Mouse (Mus musculus): Measurements from ENCODE around the gene Tert. TPM values are rescaled to one million over a fixed set of nuclear protein-coding genes. Genes with fewer than 3 reads are reported as not detected.

Gene Tert
- total RNA-seq (2017), result 0.86 and 2.3 TPM in 2 replicates

DNA sequence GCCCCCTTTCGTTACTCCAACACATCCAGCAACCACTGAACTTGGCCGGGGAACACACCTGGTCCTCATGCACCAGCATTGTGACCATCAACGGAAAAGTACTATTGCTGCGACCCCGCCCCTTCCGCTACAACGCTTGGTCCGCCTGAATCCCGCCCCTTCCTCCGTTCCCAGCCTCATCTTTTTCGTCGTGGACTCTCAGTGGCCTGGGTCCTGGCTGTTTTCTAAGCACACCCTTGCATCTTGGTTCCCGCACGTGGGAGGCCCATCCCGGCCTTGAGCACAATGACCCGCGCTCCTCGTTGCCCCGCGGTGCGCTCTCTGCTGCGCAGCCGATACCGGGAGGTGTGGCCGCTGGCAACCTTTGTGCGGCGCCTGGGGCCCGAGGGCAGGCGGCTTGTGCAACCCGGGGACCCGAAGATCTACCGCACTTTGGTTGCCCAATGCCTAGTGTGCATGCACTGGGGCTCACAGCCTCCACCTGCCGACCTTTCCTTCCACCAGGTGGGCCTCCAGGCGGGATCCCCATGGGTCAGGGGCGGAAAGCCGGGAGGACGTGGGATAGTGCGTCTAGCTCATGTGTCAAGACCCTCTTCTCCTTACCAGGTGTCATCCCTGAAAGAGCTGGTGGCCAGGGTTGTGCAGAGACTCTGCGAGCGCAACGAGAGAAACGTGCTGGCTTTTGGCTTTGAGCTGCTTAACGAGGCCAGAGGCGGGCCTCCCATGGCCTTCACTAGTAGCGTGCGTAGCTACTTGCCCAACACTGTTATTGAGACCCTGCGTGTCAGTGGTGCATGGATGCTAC lies at the start of gene Tert:
Gene Tert (plus strand): TSS at position 167 of the 805 bp plus-strand sequence.
- ATAC-seq (ENCODE audit: extremely low read depth, insufficient number of reproducible peaks, low FRiP score, poor library complexity, severe bottlenecking), result peak; percentile 60

GRCm38 (mm10) chr13:73577277-73577676 lies 49.4 kb upstream of the Tert start:
- ATAC-seq (ENCODE audit: extremely low read depth, insufficient number of reproducible peaks, low FRiP score, poor library complexity, severe bottlenecking), result no peak

DNA sequence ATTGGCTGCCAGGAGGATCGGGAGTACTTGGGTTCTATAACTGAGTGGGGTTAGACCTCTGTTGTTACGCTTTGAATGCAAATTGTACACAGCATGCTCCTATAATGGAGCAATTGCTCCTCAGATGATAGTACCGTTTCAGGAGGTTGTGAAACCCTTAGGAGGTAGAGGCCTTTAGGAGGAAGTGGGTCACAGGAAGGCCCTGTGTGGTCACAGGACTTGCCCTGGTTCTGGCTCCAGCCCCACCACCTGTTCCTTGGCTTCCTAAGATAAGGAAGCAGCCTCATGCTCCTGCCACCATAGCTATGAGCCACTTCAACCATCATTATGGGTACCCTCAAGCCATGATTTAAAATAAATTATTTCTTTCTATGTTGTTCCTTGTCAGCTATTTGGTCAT lies 35.2 kb upstream of the Tert start:
- peak; percentile 42; the same call in 1 of the 2 replicates for ATAC-seq (ENCODE audit: extremely low read depth, insufficient number of reproducible peaks, low FRiP score, poor library complexity, severe bottlenecking)

- no peak for ATAC-seq (ENCODE audit: extremely low read depth, insufficient number of reproducible peaks, low FRiP score, poor library complexity, severe bottlenecking)
These were observed 34.2 kb upstream of the Tert start for GRCm38 (mm10) chr13:73592546-73592945.

GRCm38 (mm10) chr13:73596276-73596675 lies 30.4 kb upstream of the Tert start:
- no peak for ATAC-seq (ENCODE audit: extremely low read depth, insufficient number of reproducible peaks, low FRiP score, poor library complexity, severe bottlenecking)

GRCm38 (mm10) chr13:73600217-73600616 lies 26.5 kb upstream of the Tert start:
- ATAC-seq (ENCODE audit: extremely low read depth, insufficient number of reproducible peaks, low FRiP score, poor library complexity, severe bottlenecking), result no peak

DNA sequence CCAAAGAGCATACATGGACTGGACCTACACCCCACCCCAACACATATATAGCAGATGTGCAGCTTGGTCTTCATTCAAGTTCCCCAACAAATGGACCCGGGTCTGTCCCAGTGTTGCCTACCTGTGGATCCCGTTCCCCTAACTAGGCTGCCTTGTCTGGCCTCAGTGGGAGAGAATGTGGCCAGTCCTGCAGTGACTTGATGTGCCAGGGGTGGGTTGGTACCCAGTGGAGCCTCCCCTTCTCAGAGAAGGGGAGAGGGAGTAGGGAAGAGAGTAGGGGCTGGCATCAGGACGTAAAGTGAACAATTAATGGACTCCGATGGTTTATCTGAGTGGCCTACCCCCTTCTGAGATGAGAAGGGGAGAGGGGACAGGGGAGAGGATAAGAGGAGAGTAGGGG lies 23.7 kb upstream of the Tert start:
- no peak for ATAC-seq (ENCODE audit: extremely low read depth, insufficient number of reproducible peaks, low FRiP score, poor library complexity, severe bottlenecking)

- ATAC-seq (ENCODE audit: extremely low read depth, insufficient number of reproducible peaks, low FRiP score, poor library complexity, severe bottlenecking), result peak; percentile 91
These were observed 23.1 kb upstream of the Tert start, which contains the start of gene Clptm1l for GRCm38 (mm10) chr13:73603522-73604155. Gene Clptm1l, plus strand, starts transcription at chr13:73604006.

- 0 out of 2 replicates have a peak, but pooled peaks have one; percentile 14 for ATAC-seq (ENCODE audit: extremely low read depth, insufficient number of reproducible peaks, low FRiP score, poor library complexity, severe bottlenecking)
These were observed 22.4 kb upstream of the Tert start for GRCm38 (mm10) chr13:73604156-73604957.

DNA sequence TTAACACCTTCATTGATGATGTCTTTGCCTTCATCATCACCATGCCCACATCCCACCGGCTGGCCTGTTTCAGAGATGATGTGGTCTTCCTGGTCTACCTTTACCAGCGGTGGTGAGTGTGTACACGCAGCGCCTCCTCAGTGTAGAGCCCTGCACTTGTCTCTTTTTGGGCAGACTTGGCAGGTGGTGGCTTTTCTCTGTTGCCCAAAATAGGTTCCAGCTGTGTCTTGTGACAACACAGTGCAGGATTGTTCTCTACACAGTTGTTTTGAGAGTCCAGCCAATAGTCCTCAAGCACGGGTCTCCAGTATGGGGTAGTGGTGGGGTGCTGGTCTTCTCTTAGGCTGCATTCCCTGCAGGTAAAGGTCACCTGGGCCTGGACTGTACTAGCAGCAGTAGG lies 8.3 kb upstream of the Tert start:
- ATAC-seq (ENCODE audit: extremely low read depth, insufficient number of reproducible peaks, low FRiP score, poor library complexity, severe bottlenecking), result no peak

GRCm38 (mm10) chr13:73620637-73621036 lies 6.1 kb upstream of the Tert start:
- no peak for ATAC-seq (ENCODE audit: extremely low read depth, insufficient number of reproducible peaks, low FRiP score, poor library complexity, severe bottlenecking)

GRCm38 (mm10) chr13:73626410-73626744 lies 334 bp upstream of the Tert start:
- ATAC-seq (ENCODE audit: extremely low read depth, insufficient number of reproducible peaks, low FRiP score, poor library complexity, severe bottlenecking), result no peak

GRCm38 (mm10) chr13:73628586-73629113 lies 1.9 kb downstream of the Tert start:
- no peak for ATAC-seq (ENCODE audit: extremely low read depth, insufficient number of reproducible peaks, low FRiP score, poor library complexity, severe bottlenecking)

- ATAC-seq (ENCODE audit: extremely low read depth, insufficient number of reproducible peaks, low FRiP score, poor library complexity, severe bottlenecking), result no peak
These were observed 5.1 kb downstream of the Tert start for GRCm38 (mm10) chr13:73631837-73632236.

DNA sequence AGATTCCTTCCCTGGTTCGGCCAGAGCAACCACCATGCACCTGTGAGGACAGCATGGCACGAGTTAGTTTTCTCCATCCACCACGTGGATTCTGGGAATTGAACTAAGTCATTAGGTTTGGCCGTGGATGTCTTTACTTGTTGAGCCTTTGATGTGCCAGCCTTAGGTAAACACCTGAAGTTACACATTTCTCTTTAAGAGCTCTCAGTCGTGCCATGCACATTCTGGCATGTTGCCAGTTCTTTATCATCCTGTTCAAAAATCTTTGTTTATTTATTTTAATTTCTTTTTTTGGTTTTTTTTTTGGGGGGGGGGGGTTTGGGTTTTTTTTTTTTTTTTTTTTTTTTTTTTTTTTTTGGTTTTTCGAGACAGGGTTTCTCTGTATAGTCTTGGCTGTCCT lies 11.1 kb downstream of the Tert start:
- no peak for ATAC-seq (ENCODE audit: extremely low read depth, insufficient number of reproducible peaks, low FRiP score, poor library complexity, severe bottlenecking)

GRCm38 (mm10) chr13:73641296-73641695 lies 14.6 kb downstream of the Tert start:
- no peak for ATAC-seq (ENCODE audit: extremely low read depth, insufficient number of reproducible peaks, low FRiP score, poor library complexity, severe bottlenecking)

DNA sequence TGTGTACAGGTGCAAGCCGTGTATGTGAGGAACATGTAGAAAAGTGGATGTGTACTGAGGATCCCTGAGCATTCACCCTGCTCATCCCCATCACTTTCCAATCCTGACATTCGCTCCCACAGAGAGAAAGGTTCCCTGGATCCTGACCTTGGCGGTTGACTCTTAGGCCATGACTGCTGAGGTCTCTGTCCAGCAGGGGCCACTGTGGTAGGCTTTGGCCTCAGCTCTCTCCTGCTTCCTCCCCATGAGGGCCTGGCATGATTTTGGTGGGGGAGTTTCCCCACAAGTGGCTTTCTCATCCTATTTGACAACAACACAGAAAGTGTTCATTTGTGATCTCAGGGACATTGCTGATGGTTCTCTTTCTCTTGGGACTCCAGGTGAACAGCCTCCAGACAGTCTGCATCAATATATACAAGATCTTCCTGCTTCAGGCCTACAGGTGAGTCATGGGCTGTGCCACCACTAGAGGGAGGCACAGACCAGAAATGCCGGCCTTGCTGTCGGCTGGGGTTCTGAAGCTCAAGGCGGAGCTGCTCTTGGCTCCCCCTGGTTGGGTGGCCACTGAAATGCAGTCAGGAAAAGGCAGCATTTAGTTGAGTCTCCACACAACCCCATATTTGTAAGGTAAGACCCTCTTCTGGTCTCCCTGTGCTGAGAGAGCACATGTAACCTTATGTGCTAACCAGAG lies 19.8 kb downstream of the Tert start:
- ATAC-seq (ENCODE audit: extremely low read depth, insufficient number of reproducible peaks, low FRiP score, poor library complexity, severe bottlenecking), result peak; percentile 64; the same call in 1 of the 2 replicates

DNA sequence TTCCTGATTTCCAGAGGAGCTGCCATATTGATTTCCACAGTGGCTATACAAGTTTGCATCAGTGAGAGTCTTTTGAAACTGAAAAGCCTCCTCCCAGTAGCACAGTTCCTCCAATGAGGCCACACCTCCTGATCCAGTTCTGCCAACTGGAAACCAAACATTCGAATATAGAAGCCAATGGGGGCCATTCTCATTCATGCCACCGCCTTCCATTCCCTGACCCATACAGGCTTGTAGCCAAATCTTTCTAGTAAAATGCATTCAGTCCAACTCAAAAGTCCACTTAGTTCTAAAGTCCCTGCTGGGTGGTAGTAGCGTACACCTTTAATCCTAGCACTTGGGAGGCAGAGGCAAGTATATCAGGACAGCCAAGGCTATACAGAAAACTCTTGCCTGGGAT lies 26.6 kb downstream of the Tert start:
- ATAC-seq (ENCODE audit: extremely low read depth, insufficient number of reproducible peaks, low FRiP score, poor library complexity, severe bottlenecking), result no peak

DNA sequence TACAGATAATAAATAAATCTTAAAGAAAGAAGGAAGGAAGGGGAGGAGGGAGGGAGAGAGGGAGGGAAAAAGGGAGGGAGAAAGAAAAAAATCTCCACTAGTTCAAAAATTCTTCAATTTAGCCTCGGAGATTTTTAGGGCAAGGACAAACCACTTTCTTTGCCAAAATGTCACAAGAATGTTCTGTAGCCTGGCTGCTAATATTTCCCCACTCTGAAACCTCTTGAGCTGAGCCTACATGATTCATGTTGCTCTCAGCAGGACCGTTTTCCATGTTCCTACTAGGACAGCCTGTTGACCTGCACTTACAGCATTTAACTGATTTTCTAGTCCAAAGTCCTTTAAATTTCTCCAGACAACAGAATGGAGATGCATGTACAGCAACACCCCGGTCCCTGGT lies 28.3 kb downstream of the Tert start:
- ATAC-seq (ENCODE audit: extremely low read depth, insufficient number of reproducible peaks, low FRiP score, poor library complexity, severe bottlenecking), result no peak

Measured in neutrophil, adult 5-6 weeks (primary cell).